Mouse (Mus musculus): Measurements from ENCODE around the gene Tmem114.

DNA sequence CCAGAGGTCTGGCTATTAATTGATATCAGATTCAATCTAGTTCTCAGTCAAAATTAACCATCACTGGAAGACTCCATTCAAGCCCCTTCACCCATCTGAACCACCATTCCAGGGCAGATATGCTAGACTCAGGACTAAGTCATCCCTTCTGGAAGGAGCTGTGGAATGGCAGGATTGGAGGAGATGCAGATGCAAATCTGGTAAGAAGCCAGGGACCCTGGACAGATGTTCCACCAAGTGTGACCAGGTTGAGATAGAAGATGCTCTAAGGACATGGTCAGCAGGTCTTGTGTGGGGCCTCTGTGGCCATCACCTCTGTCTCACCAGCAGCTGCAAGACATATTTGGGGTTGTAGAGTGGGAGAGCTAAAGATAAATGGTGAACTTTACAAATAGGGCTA is 30.0 kb downstream of the Tmem114 start:
- TF ChIP-seq CTCF (IDR thresholded peaks at IDR 0.05; ENCODE audit: low read depth, low read length) (no peak), POLR2A (IDR thresholded peaks at IDR 0.05; ENCODE audit: insufficient read depth, low read length) (no peak), EP300 (IDR thresholded peaks at IDR 0.05; ENCODE audit: insufficient read depth, low read depth, low read length) (no peak)

All from ES-Bruce4 (cell line).